Mouse (Mus musculus): ENCODE measurements around the gene Hoxd9. TPM values are rescaled to one million over a fixed set of nuclear protein-coding genes. Genes with fewer than 3 reads are reported as not detected.

The Hoxd9 gene
- total and polyA plus RNA-seq, 2 experiments from 2014 or later, result not detected

DNA sequence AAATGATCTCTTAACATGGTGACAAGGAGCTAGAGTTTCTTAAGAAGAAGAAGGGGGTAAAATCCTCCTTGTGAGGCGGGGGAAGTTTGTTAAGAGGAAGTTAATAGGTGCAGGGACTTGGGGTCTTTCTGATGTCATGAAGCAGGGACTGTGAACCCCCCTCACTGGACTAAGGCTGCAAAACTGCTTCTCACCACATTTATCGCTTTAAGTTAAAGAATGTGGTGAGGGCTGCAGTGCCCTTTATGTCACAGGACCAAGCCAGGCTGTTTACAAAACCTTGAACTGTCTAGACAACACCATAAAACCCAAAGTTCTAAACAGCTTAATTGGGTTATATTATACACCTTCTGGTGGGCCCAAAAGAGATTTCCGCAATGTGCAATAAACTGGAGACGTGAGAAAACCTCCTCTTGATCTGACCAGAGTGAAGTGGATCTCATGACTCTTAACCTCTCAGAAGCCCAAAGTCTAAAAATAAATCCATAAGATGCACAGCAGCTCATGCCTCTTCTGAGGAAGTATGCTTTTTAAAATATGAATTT is 12.4 kb upstream of the Hoxd9 start:
- no peak overlapping the region for H3K4me2 ChIP-seq (ENCODE audit: low read depth, low read length)
- no peaks in the 10 kb centered on the region for H3K4me1 ChIP-seq (ENCODE audit: insufficient read depth, low read length)
- H3K27ac ChIP-seq, result no peak overlapping the region
- H3K36me3 ChIP-seq (ENCODE audit: insufficient read depth, low read length), result no peaks in the 10 kb centered on the region
- WGBS, result 12% methylated on average over 4 of the region's 4 CpGs
- ATAC-seq, result no peak
- DNase-seq (ENCODE audit: low spot score), result no peak
- H3K4me3 ChIP-seq (ENCODE audit: low read length), result no peak overlapping the region
- TF ChIP-seq CTCF (IDR thresholded peaks at IDR 0.05; ENCODE audit: low read depth), result no peak
- no peak overlapping the region for H3K9ac ChIP-seq (replicated peaks; ENCODE audit: low read length)
- peaks cover 94% of the 10 kb centered on the region for H3K27me3 ChIP-seq (ENCODE audit: insufficient read depth, low read length)
- no peaks in the 10 kb centered on the region; the same call in 1 of the 2 replicates for H3K9me3 ChIP-seq (ENCODE audit: low read length)

DNA sequence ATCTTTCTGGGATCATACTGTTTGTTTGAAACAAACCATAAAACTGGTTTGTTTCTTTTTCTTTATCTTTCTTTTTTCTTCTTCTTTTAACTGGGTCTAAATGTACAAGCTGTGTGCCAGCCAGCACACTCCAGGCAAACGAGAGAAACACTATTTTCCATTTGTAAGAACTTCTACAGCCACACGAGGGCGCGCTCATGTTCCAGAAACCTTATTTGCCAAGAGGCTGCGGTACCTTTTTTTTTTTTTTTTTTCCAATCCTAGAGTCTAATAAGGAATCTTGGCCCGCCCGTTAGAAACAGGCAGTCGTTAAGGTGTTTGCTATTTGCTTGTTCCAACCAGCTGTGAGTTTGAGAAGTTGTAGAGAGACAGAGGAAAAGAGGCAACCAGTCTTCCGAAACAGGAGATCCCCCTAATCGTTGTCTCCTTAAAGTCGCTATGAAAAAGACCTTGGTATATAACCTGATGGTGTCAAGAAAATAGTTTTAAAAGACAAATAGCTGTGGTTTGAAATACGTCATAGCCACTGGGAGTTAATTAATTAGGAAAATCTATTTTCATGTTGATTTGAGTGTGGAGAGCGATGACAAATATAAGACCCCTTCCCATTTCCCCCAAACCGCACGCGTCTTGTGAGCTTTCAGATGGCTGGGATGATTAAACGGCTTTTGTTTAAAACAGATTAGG is 11.1 kb upstream of the Hoxd9 start:
- Histone ChIP-seq H3K27me3 (ENCODE audit: insufficient read depth, low read length) (peaks cover 88% of the 10 kb centered on the region), H3K36me3 (ENCODE audit: insufficient read depth, low read length) (no peaks in the 10 kb centered on the region), H3K9ac (replicated peaks; ENCODE audit: low read length) (no peak overlapping the region), H3K4me2 (ENCODE audit: low read depth, low read length) (no peak overlapping the region), H3K4me1 (ENCODE audit: insufficient read depth, low read length) (no peaks in the 10 kb centered on the region), H3K27ac (no peak overlapping the region), H3K4me3 (ENCODE audit: low read length) (no peak overlapping the region), H3K9me3 (ENCODE audit: low read length) (peaks cover 2% of the 10 kb centered on the region; the same call in 1 of the 2 replicates)
- peak; percentile 79 for DNase-seq (ENCODE audit: low spot score)
- ATAC-seq, result no peak
- peak; percentile 68 for TF ChIP-seq CTCF (IDR thresholded peaks at IDR 0.05; ENCODE audit: low read depth)
- WGBS, result 6% methylated on average over 17 of the region's 17 CpGs

DNA sequence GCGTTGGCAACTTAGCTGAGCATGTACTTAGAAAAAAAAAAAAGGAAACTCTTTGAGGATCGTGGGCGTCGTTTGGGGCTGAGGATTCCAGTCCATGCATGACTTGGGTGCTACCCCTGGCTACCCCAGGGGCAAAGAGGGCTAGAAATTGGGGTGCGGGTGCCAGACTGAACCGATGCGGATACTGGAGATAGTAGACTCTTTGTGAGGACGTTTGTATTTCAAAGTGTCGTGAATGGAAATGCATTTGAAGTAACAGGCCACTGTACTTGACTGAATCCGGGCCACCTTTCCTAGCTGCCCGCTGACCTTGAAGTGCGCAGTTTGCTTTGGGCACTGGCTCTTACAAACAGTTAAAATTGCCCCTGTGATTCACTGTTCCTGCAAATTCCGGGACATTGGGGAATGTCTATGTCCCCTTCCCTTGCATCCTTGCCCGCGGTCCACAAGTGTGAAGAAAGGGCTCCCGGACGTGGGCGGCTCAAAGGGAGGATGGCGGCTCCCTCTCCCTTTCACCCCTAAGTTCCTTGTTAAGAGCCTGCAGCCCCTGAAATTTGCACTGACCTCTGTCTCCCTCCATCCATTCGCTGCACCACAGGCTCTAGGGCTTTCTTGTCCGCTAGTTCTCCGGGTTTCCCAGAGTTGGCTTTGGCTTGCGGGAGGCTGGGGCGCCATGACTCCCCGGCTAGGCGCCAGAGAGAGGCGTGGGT is 10.4 kb upstream of the Hoxd9 start:
- H3K4me2 ChIP-seq (ENCODE audit: low read depth, low read length), result no peak overlapping the region
- no peak for TF ChIP-seq CTCF (IDR thresholded peaks at IDR 0.05; ENCODE audit: low read depth)
- no peaks in the 10 kb centered on the region for H3K36me3 ChIP-seq (ENCODE audit: insufficient read depth, low read length)
- H3K9me3 ChIP-seq (ENCODE audit: low read length), result peaks cover 3% of the 10 kb centered on the region; the same call in 1 of the 2 replicates
- ATAC-seq (no peak), DNase-seq (ENCODE audit: low spot score) (no peak)
- no peak overlapping the region for H3K27ac ChIP-seq
- H3K27me3 ChIP-seq (ENCODE audit: insufficient read depth, low read length), result peaks cover 88% of the 10 kb centered on the region
- no peak overlapping the region for H3K9ac ChIP-seq (replicated peaks; ENCODE audit: low read length)
- H3K4me1 ChIP-seq (ENCODE audit: insufficient read depth, low read length), result no peaks in the 10 kb centered on the region
- no peak overlapping the region for H3K4me3 ChIP-seq (ENCODE audit: low read length)
- 2% methylated on average over 27 of the region's 27 CpGs for WGBS

DNA sequence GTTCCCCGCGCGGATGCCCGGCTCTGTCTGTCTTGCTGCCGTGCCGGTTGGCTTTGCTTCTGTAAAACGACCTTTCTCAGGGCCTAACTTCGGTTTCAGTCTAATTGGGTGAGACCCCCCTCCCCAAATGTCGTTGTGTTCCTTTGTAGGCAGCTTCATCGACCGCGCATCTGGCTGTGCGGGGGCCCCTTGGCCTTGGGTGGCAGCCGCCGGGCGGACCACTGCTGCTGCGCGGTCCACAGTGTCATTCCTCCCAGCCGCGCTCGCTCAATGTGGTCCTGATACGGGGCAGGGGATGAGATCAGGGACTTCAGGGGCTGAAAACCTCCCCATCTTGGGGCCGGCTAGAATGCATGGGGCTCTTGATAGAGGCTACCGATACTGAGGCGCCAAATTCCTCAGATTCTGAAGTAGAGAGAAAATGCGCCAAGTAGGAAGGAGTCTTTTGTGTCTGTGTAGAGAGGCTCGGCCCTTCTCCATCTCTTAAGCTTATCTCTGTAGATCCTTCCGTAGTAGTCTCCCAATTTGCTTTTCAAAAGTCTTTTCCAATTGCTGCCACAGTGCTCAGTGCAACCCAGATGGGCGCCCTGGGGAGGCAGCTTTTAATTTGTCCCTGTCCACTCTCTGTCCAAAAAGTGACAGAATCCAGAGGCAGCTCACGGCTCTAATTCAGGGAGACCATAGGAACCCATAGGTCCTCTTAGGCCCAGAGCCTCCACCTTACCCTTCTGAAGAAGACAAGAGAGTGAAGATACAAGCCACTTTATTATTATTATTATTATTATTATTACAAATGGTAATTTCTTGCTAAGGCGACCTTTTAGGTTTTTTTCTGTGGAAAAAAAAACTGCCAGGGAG is 9.6 kb upstream of the Hoxd9 start:
- DNase-seq (ENCODE audit: low spot score) (no peak), ATAC-seq (no peak)
- Histone ChIP-seq H3K4me2 (ENCODE audit: low read depth, low read length) (no peak overlapping the region), H3K9ac (replicated peaks; ENCODE audit: low read length) (no peak overlapping the region), H3K4me1 (ENCODE audit: insufficient read depth, low read length) (no peaks in the 10 kb centered on the region), H3K36me3 (ENCODE audit: insufficient read depth, low read length) (no peaks in the 10 kb centered on the region), H3K4me3 (ENCODE audit: low read length) (no peak overlapping the region), H3K27ac (no peak overlapping the region), H3K9me3 (ENCODE audit: low read length) (peaks cover 3% of the 10 kb centered on the region; the same call in 1 of the 2 replicates), H3K27me3 (ENCODE audit: insufficient read depth, low read length) (peaks cover 89% of the 10 kb centered on the region)
- no peak for TF ChIP-seq CTCF (IDR thresholded peaks at IDR 0.05; ENCODE audit: low read depth)
- 1% methylated on average over 31 of the region's 31 CpGs for WGBS

DNA sequence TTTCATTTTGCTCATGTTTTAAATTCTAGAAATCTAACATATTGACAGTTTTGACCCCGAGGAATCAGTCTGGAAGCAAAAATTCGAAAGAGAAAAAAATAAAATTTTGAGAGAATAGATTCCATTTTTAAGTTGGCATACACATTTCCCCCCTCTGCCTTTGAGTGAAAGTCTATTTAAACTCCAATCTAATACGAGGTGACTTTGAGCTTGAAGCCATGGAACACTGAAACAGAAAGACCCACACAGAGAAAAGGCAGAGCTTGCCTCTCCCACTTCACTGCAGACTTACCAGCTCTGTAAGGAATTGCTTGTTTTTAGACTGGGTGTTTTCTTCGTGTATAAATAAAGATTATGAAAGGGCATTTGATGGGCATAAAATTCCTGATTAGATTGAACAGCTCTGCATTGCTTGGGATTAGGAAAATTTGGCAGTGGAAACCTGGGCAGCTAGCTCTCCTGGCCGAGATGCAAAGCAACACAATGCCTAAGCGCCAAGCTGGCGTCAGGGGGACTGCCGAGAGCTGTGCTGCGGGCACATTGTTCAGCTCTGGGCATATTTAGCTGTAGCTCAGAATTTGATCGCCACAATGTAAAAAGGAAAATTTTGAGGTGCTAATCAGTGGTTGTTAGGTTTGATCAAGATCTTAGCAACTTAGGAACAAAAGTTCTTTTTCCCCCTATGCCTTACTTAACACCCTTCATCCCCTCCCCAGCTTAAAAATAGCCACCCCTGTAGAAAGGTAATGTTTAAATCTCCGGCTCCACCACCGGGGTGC is 8.5 kb upstream of the Hoxd9 start:
- H3K36me3 ChIP-seq (ENCODE audit: insufficient read depth, low read length), result no peaks in the 10 kb centered on the region
- no peak overlapping the region for H3K4me3 ChIP-seq (ENCODE audit: low read length)
- H3K4me1 ChIP-seq (ENCODE audit: insufficient read depth, low read length), result no peaks in the 10 kb centered on the region
- DNase-seq (ENCODE audit: low spot score) (no peak), ATAC-seq (no peak)
- 5% methylated on average over 12 of the region's 12 CpGs for WGBS
- no peak overlapping the region for H3K9ac ChIP-seq (replicated peaks; ENCODE audit: low read length)
- H3K4me2 ChIP-seq (ENCODE audit: low read depth, low read length), result no peak overlapping the region
- peaks cover 90% of the 10 kb centered on the region for H3K27me3 ChIP-seq (ENCODE audit: insufficient read depth, low read length)
- TF ChIP-seq CTCF (IDR thresholded peaks at IDR 0.05; ENCODE audit: low read depth), result no peak
- H3K27ac ChIP-seq, result no peak overlapping the region
- H3K9me3 ChIP-seq (ENCODE audit: low read length), result peaks cover 3% of the 10 kb centered on the region; the same call in 1 of the 2 replicates

Measured in hindbrain, postnatal 0 days (tissue).